Mouse (Mus musculus) heart, adult 2 months (tissue): ENCODE measurements around the gene Hdgfl3.

Source experiments
- CTCF ChIP-seq: fragments of 200-600 bp; IDR thresholded peaks from 2 replicates; pipeline ENCODE4 v1.8.1; 2022; ENCODE audit warnings: antibody characterized with exemption, mild to moderate bottlenecking, moderate library complexity
- EP300 ChIP-seq: fragments of 200-500 bp; IDR thresholded peaks from 2 replicates; pipeline ENCODE4 v1.6.1; 2011; ENCODE audit warnings: low read depth, low read length, control low read depth; ENCODE audit not compliant: insufficient read depth
- POLR2A ChIP-seq: fragments of 200-500 bp; IDR thresholded peaks from 2 replicates; pipeline ENCODE4 v1.6.1; 2011; ENCODE audit warnings: mild to moderate bottlenecking, low read depth, low read length, control low read depth; ENCODE audit not compliant: insufficient read depth

- TF ChIP-seq EP300 (no peak), CTCF (no peak), POLR2A (no peak)
Measured at GRCm38 (mm10) chr7:81904094-81904493, 30.2 kb downstream of the Hdgfl3 start.
